Mouse (Mus musculus): Measurements from ENCODE around the gene Blcap.

The Blcap gene

DNA sequence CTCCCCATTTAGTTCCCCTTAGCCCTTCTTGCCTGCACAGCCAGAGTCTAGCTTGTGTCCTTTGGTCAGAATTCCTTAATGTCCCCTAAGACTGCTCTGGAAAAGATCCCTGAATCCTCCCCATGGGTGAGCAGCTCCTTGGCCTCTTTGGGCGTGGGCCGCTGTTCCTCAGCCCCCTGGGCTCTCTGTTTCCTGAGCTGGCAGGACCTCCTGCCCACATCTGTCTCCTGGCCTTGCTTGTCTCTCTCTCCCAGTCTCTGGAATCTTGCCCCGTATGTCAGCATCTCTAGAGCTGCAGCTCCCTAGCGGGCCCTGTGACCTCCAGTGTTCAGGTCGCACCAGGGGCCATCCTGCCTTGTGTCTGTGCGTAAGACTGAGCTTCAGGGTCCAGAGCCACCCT lies 51.6 kb downstream of the Blcap start:
- DNase-seq (ENCODE audit: low read depth, low spot score), result no peak

DNA sequence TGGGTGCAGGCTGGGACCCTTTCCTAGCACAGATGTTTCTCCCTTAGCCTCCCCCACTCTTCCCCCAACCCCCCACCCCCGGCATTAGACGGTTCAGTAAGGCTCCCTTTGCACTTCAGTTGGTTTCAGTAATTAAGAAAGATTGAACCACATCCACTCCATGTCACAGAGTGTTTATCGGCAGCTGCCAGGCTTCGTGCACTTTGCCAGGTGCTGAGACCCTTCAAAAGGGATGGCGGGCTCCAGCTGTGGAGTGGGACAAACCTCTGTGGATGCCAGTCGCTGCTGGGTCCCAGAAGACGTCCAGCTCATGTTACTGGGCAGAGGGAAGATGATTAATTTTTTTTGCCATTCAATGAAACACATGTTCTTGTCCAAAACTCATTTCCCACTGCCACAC lies 52.6 kb downstream of the Blcap start:
- DNase-seq (ENCODE audit: low read depth, low spot score), result no peak

- DNase-seq (ENCODE audit: low read depth, low spot score), result no peak
Measured at GRCm38 (mm10) chr2:157517526-157517925, 53.5 kb downstream of the Blcap start.

DNA sequence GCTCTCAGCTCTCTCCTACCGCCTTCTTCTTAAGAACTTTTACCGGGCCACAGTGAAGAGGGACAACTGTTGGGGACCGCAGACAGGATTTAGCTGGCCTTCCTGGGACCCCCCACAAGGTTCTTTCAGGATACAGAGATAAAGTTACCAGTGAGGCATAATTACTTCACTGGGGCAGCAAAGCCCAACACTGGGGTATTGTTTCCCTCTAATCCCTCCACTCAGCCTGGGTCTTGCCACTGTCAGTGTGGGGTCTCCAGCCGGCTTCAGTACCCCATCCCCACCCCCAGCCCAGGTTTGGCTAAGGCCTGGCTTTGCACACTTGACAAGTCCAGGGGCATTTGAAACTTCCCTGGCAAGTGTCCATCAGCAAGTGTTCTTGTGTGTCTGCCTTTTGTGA lies 56.7 kb downstream of the Blcap start:
- no peak for DNase-seq (ENCODE audit: low read depth, low spot score)

DNA sequence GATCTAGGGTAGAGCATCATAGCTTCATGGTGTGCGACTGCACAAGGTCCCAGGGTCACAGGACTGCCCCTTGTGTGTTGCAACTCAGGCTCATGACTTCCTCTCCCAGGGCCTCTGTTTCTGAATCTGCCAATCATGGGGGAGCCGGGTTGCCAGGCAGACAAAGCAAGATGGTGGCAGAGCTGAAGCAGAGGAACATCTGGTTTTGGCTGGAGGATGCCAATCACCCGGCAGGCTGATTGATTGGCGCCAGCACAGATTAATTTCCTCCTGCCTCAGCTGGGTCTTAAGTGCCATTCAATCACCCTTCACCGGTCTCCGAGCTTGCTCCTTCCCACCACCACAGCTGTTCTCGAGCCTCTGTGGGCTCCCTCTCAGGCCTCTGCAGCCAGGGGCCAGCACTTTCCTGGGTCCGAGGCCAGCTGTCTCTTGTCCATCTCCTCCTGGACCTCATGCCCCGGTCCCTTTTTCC lies 57.3 kb downstream of the Blcap start:
- no peak for DNase-seq (ENCODE audit: low read depth, low spot score)

DNA sequence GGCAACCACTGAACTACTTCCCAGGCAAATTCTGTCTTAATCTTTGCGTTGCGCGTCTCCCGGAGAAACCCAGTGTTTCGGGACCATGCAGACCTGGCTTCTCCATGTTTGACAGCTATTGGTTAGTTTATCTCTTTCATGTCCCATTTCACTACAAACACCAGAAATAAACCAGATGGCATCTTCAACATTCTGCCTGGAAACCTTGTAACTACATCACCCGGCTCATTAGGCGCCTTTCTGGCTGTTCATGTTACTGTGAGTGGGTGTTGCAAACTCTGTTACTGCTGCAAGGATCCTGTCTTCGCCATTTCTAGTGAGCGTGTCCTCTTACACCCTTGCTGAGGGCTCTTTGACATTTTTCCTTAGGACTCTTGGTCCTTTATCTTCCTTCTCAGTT lies 58.2 kb downstream of the Blcap start:
- no peak for DNase-seq (ENCODE audit: low read depth, low spot score)

- DNase-seq (ENCODE audit: low read depth, low spot score), result no peak
Measured at GRCm38 (mm10) chr2:157510031-157510430, 61.0 kb downstream of the Blcap start.

- DNase-seq (ENCODE audit: low read depth, low spot score), result no peak
Measured at GRCm38 (mm10) chr2:157509182-157509581, 61.9 kb downstream of the Blcap start.

DNA sequence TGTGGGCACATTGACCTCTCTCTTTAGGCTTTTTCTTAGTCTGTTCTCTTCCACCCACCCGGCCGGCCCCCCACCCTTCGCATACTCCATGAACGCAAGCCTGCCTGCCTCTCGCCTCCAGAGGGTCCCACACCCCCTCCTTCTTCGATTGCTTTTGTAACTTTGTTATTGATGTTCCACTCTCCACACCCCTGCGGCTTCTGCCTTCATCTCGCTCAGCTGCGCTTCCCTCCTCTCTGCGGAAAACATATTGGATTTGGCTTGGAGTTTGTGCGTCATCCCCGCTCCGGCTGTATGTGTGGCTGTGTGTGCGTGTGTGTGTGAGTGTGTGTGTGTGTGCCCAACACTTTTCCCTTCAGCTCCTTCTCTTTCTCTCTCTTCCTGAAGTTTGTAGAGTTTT lies 64.3 kb downstream of the Blcap start:
- no peak for DNase-seq (ENCODE audit: low read depth, low spot score)
